Mouse (Mus musculus): Measurements from ENCODE around the gene Gon4l. TPM values are rescaled to one million over a fixed set of nuclear protein-coding genes. Genes with fewer than 3 reads are reported as not detected.

Gon4l gene
- polyA plus RNA-seq, 1 experiment, result not detected

GRCm38 (mm10) chr3:88906393-88907159 lies 71.5 kb downstream of the Gon4l start:
- Histone ChIP-seq H3K4me1 (ENCODE audit: control insufficient read depth, insufficient read depth, low read length) (peaks cover 9% of the 10 kb centered on the region), H3K27ac (ENCODE audit: insufficient read depth, low read depth, low read length) (no peak overlapping the region), H3K4me3 (ENCODE audit: insufficient read depth, low read depth, low read length) (no peak overlapping the region)
- 88% methylated on average over 6 of the region's 6 CpGs for WGBS
- no peak for TF ChIP-seq CTCF (IDR thresholded peaks at IDR 0.05; ENCODE audit: insufficient read depth, low read depth, low read length)
- TF ChIP-seq POLR2A (IDR thresholded peaks at IDR 0.05; ENCODE audit: insufficient read depth, low read depth, low read length), result no peak

DNA sequence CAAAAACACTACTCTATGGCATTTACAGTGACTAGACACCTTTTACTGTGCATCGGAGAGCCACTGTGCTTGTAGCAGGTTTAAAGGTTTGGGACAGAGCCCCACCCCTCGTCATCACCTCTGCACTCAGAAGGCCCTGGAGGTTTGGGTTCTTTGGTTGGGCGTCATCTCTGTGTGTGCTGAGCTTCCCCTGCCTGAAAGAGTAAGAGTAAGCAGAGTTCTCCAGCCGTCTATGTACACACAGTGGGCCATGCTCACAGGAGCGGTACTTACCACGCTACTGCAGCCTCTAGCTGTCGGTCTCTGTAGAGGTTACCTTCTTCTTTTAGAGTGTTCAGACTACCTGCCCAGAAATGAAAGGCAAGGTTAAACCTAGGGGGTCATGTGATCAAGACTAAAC lies 77.6 kb downstream of the Gon4l start:
- H3K4me3 ChIP-seq (ENCODE audit: insufficient read depth, low read depth, low read length), result no peak overlapping the region
- TF ChIP-seq POLR2A (IDR thresholded peaks at IDR 0.05; ENCODE audit: insufficient read depth, low read depth, low read length) (no peak), CTCF (IDR thresholded peaks at IDR 0.05; ENCODE audit: insufficient read depth, low read depth, low read length) (no peak)
- peaks cover 10% of the 10 kb centered on the region for H3K4me1 ChIP-seq (ENCODE audit: control insufficient read depth, insufficient read depth, low read length)
- WGBS, result 92% methylated on average over 7 of the region's 7 CpGs
- no peak overlapping the region for H3K27ac ChIP-seq (ENCODE audit: insufficient read depth, low read depth, low read length)

DNA sequence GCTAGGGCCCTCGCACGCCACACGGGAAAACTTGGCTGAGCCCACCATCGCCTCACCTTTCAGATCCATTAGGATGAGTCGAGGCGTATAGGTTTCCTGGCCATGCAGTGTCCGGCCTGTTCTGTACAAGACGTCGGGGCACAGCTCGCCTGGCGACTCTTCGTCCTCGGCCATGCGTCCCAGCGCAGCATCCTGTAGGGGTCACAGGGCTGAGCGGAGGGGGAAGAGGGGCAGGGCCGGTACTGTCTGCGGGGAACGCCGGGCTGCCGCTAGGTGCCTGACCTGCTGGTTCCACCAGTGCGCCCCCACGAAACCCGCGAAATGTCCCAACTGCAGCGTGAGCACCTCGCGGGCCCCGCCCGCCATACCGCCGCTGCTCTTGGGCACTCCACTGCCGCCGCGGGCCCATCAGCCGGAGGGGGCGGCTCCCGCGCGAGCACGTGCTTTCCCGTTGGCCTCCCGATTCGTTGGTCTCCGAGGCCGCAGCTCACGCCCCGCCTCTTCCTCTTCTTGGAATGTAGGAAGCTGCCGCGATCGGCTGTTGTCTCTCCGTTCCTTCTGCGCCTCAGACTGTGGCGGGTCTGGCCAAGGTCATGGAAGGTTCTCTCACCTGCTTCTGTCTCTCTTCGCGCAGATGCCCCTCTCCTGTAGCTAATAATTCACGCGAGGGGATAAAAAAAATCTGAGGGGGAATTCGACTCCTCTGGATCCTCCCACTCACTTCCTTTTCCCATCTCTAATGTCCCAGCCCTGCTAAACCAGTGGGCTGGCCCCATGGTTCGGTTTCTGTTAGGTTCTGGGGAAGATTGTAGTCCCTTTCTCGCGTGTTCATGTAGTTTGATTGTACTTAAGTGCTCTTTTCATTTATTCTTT lies 78.7 kb downstream of the Gon4l start, which contains the start of gene Msto1:
Msto1 (minus strand) TSS at position 489 of the 873 bp plus-strand sequence.
- WGBS, result under 1% methylated on average over 62 of the region's 62 CpGs
- peak; percentile 86 for TF ChIP-seq POLR2A (IDR thresholded peaks at IDR 0.05; ENCODE audit: insufficient read depth, low read depth, low read length)
- TF ChIP-seq CTCF (IDR thresholded peaks at IDR 0.05; ENCODE audit: insufficient read depth, low read depth, low read length), result no peak

GRCm38 (mm10) chr3:88914384-88914810 lies 79.4 kb downstream of the Gon4l start:
- 19% methylated on average over 8 of the region's 8 CpGs for WGBS
- no peak for TF ChIP-seq CTCF (IDR thresholded peaks at IDR 0.05; ENCODE audit: insufficient read depth, low read depth, low read length)
- no peak for TF ChIP-seq POLR2A (IDR thresholded peaks at IDR 0.05; ENCODE audit: insufficient read depth, low read depth, low read length)
- peak overlapping the region; percentile 59 for H3K4me3 ChIP-seq (ENCODE audit: insufficient read depth, low read depth, low read length)
- peak overlapping the region; percentile 53 for H3K27ac ChIP-seq (ENCODE audit: insufficient read depth, low read depth, low read length)
- peaks cover 5% of the 10 kb centered on the region for H3K4me1 ChIP-seq (ENCODE audit: control insufficient read depth, insufficient read depth, low read length)

More for the DNA sequence above, 78.7 kb downstream of the Gon4l start, which contains the start of gene Msto1:
- peak within 1 kb of the TSS; percentile 59 for H3K4me3 ChIP-seq (ENCODE audit: insufficient read depth, low read depth, low read length)
- peaks cover 5% of the 10 kb centered on the region for H3K4me1 ChIP-seq (ENCODE audit: control insufficient read depth, insufficient read depth, low read length)
- peak within 1 kb of the TSS; percentile 53 for H3K27ac ChIP-seq (ENCODE audit: insufficient read depth, low read depth, low read length)

DNA sequence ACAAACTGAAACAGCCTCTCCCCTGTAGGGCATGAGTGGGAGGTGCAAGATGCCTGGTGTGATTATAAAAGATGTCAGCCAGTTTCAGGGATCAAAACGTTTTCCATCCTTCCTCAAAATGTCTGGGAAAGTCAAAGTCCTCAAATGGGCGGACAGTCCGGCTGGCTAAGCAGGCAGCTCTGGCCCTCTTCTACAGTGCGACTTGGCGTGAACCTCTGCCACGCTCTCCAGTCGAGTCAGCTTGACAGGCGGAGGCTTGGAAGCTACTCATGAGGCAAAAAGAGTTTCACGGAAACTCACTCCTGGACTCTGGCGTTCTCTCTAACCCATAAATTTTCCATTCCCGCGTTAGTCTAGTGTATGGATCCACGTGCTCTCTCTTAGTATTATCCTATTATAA lies 84.0 kb downstream of the Gon4l start:
- WGBS, result 71% methylated on average over 13 of the region's 13 CpGs
- H3K4me1 ChIP-seq (ENCODE audit: control insufficient read depth, insufficient read depth, low read length), result no peaks in the 10 kb centered on the region
- no peak overlapping the region for H3K4me3 ChIP-seq (ENCODE audit: insufficient read depth, low read depth, low read length)
- no peak for TF ChIP-seq POLR2A (IDR thresholded peaks at IDR 0.05; ENCODE audit: insufficient read depth, low read depth, low read length)
- no peak for TF ChIP-seq CTCF (IDR thresholded peaks at IDR 0.05; ENCODE audit: insufficient read depth, low read depth, low read length)
- no peak overlapping the region for H3K27ac ChIP-seq (ENCODE audit: insufficient read depth, low read depth, low read length)

DNA sequence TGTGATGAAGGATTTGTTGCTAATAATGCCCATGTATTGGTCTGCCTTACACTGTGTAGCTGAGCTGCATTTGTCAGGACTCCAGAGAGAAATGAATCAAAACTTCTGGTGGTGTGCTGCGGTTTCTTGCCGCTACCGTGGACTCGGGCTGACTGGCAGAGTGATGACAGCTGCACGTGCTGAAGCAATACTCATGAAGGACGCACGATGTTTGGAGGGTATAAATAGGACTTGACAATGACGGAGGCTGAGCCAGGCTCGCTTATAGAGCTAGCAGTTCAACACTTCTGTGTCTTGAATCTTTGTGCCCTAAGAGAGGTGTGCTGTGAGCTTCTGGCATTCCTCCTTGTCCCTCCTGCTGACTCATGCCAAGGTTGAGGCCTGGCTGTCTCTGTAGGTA lies 86.4 kb downstream of the Gon4l start:
- Histone ChIP-seq H3K27ac (ENCODE audit: insufficient read depth, low read depth, low read length) (no peak overlapping the region), H3K4me3 (ENCODE audit: insufficient read depth, low read depth, low read length) (no peak overlapping the region), H3K4me1 (ENCODE audit: control insufficient read depth, insufficient read depth, low read length) (no peaks in the 10 kb centered on the region)
- TF ChIP-seq POLR2A (IDR thresholded peaks at IDR 0.05; ENCODE audit: insufficient read depth, low read depth, low read length), result no peak
- TF ChIP-seq CTCF (IDR thresholded peaks at IDR 0.05; ENCODE audit: insufficient read depth, low read depth, low read length), result no peak
- WGBS, result 96% methylated on average over 9 of the region's 9 CpGs

DNA sequence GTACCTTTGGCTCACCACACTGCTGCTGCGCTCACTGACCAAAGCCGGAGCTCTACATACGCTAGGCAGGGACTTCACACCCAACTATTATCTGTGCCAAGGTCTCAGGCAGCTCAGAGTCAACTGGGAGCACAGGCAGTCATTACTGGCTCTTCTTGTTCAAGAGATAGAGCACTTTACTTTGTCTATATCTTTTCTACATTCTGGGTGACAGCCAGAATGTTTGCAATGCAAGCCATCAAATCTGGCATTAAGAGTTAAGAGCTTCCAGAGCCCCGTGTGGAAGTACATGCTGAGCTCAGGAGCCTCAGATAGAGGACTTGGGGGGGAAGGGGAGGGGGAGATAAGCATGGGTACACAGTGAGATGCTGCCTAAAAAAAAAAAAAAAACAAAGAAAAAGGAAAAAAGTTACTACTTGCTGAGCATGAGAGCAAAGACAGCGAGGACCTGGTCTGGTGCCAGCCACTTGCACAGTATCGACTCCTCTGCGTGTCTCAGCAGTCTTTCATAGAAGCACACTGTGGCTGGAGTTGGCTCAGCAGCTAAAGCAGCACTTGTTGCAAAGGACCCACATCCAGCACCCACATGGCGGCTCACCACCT lies 89.1 kb downstream of the Gon4l start:
- Histone ChIP-seq H3K27ac (ENCODE audit: insufficient read depth, low read depth, low read length) (no peak overlapping the region), H3K4me3 (ENCODE audit: insufficient read depth, low read depth, low read length) (no peak overlapping the region), H3K4me1 (ENCODE audit: control insufficient read depth, insufficient read depth, low read length) (no peaks in the 10 kb centered on the region)
- no peak for TF ChIP-seq POLR2A (IDR thresholded peaks at IDR 0.05; ENCODE audit: insufficient read depth, low read depth, low read length)
- no peak for TF ChIP-seq CTCF (IDR thresholded peaks at IDR 0.05; ENCODE audit: insufficient read depth, low read depth, low read length)
- WGBS, result 78% methylated on average over 8 of the region's 8 CpGs

DNA sequence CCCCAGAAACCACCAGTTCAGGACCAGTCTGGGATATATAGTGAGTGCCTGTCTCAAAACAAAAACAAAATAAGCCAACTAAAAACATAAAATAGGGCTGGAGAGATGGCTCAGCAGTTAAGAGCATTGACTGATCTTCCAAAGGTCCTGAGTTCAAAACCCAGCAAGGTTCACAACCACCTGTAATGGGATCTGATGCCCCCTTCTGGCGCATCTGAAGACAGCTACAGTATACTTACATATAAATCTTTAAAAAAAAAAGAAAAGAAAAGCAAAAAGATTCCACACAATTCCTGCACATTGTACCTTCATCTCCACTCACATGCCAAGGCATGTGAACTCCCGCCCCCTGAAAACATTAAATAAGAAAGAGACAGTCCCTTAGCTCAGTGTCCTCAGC lies 90.6 kb downstream of the Gon4l start:
- no peak overlapping the region for H3K4me3 ChIP-seq (ENCODE audit: insufficient read depth, low read depth, low read length)
- H3K27ac ChIP-seq (ENCODE audit: insufficient read depth, low read depth, low read length), result no peak overlapping the region
- TF ChIP-seq POLR2A (IDR thresholded peaks at IDR 0.05; ENCODE audit: insufficient read depth, low read depth, low read length) (no peak), CTCF (IDR thresholded peaks at IDR 0.05; ENCODE audit: insufficient read depth, low read depth, low read length) (no peak)
- WGBS, result 92% methylated on average over 2 of the region's 2 CpGs
- no peaks in the 10 kb centered on the region for H3K4me1 ChIP-seq (ENCODE audit: control insufficient read depth, insufficient read depth, low read length)

All from olfactory bulb, adult 2 months (tissue).